Mouse (Mus musculus): ENCODE measurements around the gene Fancg.

Gene Fancg

DNA sequence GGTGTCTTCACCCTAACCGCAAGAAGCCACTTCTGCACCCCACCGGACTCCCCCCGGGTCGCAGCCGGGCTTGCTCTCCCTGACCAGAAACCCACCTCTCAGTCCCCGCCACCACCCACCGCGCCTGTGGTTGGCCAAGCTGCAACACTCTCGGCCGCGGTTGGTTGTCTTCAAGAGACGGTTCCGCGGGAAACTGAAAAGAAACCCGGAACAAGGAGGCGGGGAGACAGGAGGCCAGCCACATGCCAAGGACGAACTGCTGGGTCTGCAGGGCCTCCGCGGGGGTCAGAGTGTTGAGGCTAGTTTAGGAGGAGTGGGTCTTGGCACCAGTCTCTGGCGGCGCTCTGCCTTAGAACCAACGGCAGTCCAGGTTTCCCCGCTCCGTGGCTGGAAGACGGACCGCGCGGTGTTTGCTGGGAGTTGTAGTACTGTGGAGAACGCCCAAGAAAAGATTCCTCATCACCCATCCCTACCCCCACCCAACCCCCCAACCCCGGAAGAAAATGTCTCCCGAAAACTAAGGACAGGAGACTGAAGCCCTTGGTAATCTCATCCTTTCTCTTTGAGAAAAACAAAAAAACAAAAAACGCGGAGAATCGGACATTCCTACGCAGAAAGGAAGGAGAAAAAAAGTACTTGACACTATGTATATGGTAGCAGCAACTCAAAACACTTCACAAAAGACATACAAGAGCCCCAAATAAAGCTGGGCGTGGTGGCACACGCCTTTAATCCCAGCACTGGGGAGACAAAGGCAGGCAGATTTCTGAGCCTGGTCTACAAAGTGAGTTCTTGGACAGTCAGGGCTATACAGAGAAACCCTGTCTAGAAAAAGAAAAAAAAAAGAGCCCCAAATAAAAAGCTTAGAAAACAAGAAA is at the start of gene Fancg:
TSS of gene Fancg (minus strand) at position 346 of the 878 bp plus-strand sequence.
- peak; percentile 72 for DNase-seq (ENCODE audit: low spot score)

GRCm38 (mm10) chr4:43059697-43060096 is 49.4 kb upstream of the Fancg start:
- DNase-seq (ENCODE audit: low spot score), result no peak

- DNase-seq (ENCODE audit: low spot score), result peak; percentile 59
These were observed 48.7 kb upstream of the Fancg start, which contains the start of gene Unc13b for GRCm38 (mm10) chr4:43058753-43059654. Gene Unc13b (plus strand): TSS chr4:43058953.

- DNase-seq (ENCODE audit: low spot score), result no peak
These were observed 48.1 kb upstream of the Fancg start for GRCm38 (mm10) chr4:43058392-43058752.

- DNase-seq (ENCODE audit: low spot score), result no peak
These were observed 47.3 kb upstream of the Fancg start for GRCm38 (mm10) chr4:43057654-43058053.

GRCm38 (mm10) chr4:43052627-43053026 is 42.3 kb upstream of the Fancg start:
- peak; percentile 30 for DNase-seq (ENCODE audit: low spot score)

GRCm38 (mm10) chr4:43047231-43047630 is 36.9 kb upstream of the Fancg start:
- peak; percentile 81 for DNase-seq (ENCODE audit: low spot score)

GRCm38 (mm10) chr4:43046607-43047006 is 36.3 kb upstream of the Fancg start:
- DNase-seq (ENCODE audit: low spot score), result no peak

DNA sequence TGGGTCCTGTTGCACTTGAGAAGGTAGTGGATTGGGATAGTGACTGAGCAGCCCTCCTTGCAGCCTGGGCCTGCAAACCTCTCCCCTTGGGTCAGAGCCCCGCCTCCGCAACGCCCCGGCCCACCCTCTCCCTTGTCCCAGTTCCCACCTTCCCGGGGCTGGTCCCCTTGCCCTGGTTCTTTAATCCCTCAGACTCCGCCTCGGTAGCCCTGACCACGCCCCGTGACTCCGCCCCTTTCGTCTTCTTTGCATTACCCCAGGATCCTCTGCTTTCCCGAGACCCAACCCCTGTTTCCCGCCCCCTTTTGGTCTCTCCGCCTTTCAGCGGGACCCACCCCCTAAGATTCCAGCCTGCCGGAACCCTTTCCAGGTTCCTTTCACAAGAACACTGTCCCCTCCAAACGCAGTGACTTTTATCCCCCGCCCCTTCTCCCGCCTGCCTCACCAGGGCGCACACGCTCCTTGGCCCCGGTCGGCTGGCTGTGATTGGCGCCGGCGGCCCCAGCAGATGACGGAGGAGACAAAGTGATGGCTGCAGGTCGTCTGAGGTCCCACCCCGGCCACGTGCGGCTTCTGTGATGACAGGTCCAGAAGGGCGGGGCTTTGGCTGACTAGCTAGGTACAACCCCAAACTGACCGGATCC is 35.5 kb upstream of the Fancg start, which contains the start of gene Fam214b:
TSS of gene Fam214b (minus strand) at position 562 of the 644 bp plus-strand sequence.
- peak; percentile 84 for DNase-seq (ENCODE audit: low spot score)

- peak; percentile 4 for DNase-seq (ENCODE audit: low spot score)
These were observed 35.0 kb upstream of the Fancg start for GRCm38 (mm10) chr4:43045285-43045658.

GRCm38 (mm10) chr4:43044673-43045072 is 34.4 kb upstream of the Fancg start:
- DNase-seq (ENCODE audit: low spot score), result no peak

DNA sequence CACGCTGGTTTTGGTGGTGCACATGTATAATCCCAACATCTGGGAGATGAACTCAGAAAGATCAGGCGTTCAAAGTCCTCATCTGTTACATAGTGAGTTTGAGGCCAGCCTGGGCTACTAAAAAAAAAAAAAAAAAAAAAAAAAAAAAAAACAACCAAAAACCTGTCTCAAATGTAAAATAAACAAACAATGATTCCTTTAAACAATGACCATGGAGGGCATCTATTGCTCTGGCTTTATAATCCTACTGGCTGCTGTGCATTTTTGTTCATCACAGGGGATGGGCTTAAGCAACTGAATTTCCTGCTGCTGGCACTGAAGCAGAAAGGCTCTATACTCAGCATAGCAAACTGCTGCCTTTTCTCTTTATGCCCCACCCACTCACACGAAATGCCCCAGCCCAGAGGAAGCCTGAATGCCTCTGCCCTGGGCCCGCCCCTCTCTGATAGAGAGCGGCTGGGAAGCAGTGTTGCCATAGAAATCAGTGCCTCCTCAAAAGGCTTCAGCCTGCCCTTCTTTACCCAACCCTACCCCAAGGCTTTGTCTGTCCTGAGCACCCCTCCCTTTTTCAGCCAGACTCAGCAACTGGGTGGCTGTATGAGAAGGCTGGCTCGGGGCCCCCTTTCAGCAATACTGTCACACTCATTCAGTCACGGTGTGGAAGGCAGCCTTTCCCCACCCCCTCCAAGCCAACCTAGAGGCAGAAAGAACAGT is 33.5 kb upstream of the Fancg start:
- peak; percentile 84 for DNase-seq (ENCODE audit: low spot score)

DNA sequence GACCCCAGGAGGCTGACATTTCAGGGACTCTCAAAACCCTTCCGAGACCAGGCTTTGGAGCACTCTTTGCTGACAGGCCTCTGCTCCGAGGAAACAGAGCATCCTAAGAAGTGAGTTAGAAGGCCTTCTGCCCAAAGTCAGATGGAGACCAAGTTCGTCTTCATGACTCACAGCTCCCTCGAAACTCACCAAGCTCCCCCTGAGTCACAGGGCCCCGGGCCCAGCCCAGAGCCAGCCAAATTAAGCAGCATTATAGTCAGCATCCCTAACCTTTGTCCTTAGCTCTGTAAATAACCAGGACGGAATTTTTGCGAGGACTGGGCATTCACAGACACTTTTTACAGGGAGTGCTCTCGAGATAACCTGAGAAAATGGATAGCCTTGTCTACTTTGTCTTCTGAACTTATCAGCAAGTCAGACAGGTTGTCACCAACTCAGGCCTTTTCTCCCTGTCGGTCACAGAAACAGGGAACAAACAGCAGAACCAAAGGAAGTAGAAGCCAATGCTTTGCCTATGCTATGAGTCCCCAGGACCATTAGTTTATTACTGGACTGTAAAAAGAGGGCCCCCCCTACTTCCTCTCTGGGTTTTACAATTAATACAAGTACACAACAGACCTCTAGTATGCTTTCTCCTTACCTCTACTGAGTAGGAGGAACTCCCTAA is 30.7 kb upstream of the Fancg start:
- no peak for DNase-seq (ENCODE audit: low spot score)

- peak; percentile 90 for DNase-seq (ENCODE audit: low spot score)
These were observed 29.8 kb upstream of the Fancg start for GRCm38 (mm10) chr4:43040114-43040572.

DNA sequence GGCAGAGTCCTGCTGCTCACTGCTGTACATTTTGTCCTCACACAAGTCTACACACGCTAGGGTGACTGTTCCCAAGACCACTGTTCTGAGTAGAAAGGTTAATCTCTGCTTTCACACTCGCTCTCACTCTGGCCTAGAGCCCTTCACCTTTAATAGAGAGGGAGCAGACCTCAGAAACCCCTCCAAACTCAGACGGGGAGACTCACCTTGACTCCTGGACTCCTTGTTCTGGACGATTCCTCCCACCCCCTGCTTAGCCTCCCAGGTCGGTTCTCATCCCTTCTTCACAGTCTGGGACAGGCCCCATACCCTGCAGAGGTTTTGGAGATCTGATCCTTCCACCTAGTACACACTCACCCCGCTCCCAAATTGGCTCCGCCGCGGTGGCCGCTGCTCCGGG is 29.3 kb upstream of the Fancg start:
- DNase-seq (ENCODE audit: low spot score), result no peak

DNA sequence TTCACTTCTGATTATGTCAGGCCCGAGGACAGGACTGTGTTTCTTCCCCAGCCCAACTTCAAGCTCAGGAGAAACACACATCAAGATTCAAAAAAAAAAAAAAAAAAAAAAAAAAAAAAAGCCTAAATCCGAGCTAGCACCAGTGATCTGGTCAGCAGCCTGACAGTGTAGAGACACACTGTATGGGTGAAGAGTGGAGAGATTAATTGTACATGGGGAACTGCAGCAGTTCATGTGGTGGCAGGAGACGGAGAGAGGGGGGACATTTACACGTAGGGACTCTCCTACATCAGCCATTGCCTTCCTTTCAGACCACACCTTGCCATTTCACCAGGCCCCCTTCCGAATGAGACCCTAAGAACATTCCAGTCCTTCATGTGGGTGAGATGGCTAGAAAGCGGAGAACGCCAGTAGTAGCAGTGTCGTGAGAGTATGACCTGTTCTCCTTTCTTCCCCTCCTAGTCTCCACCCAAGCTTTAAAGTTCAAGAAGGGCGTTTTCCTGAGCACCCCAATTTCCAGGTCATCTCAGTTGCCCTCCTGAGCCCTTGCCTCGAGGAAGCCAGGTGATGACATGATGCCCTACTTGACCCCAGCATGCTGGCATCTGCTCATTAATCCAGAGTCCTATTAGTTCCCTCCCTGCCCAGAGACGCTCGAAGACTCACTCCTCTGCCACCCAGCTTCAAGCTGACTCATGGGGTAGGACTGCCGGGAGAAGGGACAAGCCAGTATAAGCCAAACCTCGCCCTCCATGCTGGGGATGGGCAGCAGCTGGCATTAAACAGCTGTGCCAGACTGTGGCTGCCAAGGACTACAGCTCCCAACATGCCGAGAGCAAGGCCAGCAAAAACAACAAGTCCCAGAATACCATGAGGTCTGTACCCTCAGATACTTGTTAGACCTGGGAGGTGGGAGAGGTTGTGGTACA is 28.5 kb upstream of the Fancg start:
- no peak for DNase-seq (ENCODE audit: low spot score)

DNA sequence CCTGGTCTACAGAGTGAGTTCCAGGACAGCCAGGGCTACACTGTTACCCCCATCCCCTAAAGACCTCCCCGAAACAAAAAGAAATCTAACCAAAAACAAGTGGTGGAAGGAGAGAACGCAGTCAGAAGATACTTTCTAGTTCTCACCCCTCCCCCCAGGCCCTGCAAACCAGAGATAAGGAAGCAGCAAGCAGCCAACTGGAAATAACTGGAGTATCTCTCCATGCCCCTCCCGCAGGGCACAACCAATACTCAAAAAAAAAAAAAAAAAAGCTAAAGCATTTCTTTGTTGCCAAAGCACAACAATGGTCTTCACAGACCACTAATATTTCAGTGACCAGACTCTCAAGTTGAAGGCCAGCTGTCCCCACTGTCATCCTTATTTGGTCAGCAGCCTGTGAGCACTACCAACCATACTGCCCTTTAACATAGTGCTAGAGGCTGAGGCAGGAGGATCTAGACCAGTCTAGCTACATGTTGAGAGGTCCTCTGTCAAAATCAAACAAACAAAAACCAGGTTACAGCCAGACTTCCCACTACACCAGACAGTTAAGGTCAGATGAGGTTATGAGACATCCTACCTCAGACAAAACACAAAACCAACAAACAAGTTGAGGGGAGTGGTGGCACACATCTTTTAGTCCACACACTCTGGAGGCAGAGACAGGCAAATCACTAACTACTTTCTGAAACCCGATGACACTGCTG is 27.7 kb upstream of the Fancg start:
- DNase-seq (ENCODE audit: low spot score), result no peak

GRCm38 (mm10) chr4:43036356-43036755 is 26.1 kb upstream of the Fancg start:
- DNase-seq (ENCODE audit: low spot score), result no peak

- no peak for DNase-seq (ENCODE audit: low spot score)
These were observed 25.5 kb upstream of the Fancg start for GRCm38 (mm10) chr4:43035851-43036250.

Data from T-cell, adult 2 months (primary cell).